Mouse (Mus musculus): ENCODE data around the gene Ccnk. TPM values are rescaled to one million over a fixed set of nuclear protein-coding genes. Genes with fewer than 3 reads are reported as not detected.

Gene Ccnk
- polyA plus RNA-seq, 1 experiment from 2014 or later: 2.0 TPM

DNA sequence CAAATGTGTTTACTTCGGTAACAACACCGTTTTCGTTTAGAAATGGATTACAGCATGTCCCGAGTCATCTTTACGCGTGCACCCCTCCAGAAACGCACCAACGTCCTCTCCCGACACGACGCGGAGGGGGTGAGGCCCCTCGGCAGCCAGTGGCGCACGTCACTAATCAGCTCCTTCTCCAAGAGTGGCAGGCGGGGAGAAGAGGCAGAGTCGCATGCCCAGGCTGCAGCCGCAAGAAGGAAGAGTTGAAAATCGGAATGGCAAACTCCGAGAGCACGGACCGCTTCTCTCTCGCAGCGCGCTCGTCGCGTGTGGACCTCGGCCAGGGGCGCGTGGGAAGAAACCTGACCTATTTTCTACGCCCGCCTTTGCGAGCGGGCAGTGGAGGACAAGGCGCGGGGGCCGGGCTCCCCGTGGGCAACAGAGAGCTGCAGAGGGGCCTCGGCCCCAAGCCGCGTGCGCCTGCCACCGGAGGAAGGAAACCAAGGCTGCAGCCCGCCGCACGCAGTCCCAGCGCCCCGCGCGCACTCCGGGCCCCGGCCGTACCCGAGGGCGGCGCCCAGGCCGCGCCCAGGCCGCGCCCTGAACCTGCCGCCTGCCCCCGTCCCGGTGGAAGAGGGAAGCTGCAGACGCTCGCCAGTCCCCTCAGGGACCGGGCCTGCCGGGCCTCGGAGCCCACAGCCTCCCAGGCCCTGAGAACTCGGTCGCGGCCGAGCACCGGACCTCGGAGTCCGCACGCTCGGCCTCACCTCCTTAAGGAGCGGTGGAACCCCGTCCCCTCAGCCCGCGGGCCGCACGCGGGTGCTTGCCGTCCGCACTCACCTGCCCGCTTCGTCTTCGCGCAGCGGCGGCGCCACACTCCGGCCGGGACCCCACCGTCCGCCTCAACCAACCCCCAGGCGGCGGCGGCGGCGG lies 791 bp upstream of the Ccnk start:
- peak overlapping the region; percentile 78 for H3K4me2 ChIP-seq (ENCODE audit: low read depth, low read length)
- H3K27ac ChIP-seq (ENCODE audit: low read length): peak overlapping the region; percentile 95
- H3K9me3 ChIP-seq (replicated peaks; ENCODE audit: control insufficient read depth, low read length): no peaks in the 10 kb centered on the region
- peaks cover 7% of the 10 kb centered on the region; the same call in 1 of the 2 replicates for H3K36me3 ChIP-seq (ENCODE audit: control insufficient read depth, insufficient read depth)
- peak overlapping the region; percentile 99 for H3K9ac ChIP-seq (ENCODE audit: low read length)
- peak overlapping the region; percentile 98 for H3K4me3 ChIP-seq (ENCODE audit: low read length)
- no peaks in the 10 kb centered on the region for H3K27me3 ChIP-seq (ENCODE audit: control insufficient read depth, insufficient read depth, low read length)
- peak; percentile 14 for ATAC-seq (replicated peaks; ENCODE audit: extremely low read depth, insufficient read depth, low FRiP score)
- WGBS: under 1% methylated on average over 89 of the region's 103 CpGs
- peaks cover 23% of the 10 kb centered on the region for H3K4me1 ChIP-seq (ENCODE audit: control insufficient read depth, insufficient read depth, low read length)

- peak within 1 kb of the TSS; percentile 78 for H3K4me2 ChIP-seq (ENCODE audit: low read depth, low read length)
- no peaks in the 10 kb centered on the region for H3K9me3 ChIP-seq (replicated peaks; ENCODE audit: control insufficient read depth, low read length)
- peak within 1 kb of the TSS; percentile 95 for H3K27ac ChIP-seq (ENCODE audit: low read length)
- peak within 1 kb of the TSS; percentile 98 for H3K4me3 ChIP-seq (ENCODE audit: low read length)
- WGBS: 0% methylated on average over 9 of the region's 9 CpGs
- peak within 1 kb of the TSS; percentile 99 for H3K9ac ChIP-seq (ENCODE audit: low read length)
- no peaks in the 10 kb centered on the region for H3K27me3 ChIP-seq (ENCODE audit: control insufficient read depth, insufficient read depth, low read length)
- H3K4me1 ChIP-seq (ENCODE audit: control insufficient read depth, insufficient read depth, low read length): peaks cover 23% of the 10 kb centered on the region
- no peak for ATAC-seq (replicated peaks; ENCODE audit: extremely low read depth, insufficient read depth, low FRiP score)
- H3K36me3 ChIP-seq (ENCODE audit: control insufficient read depth, insufficient read depth): peaks cover 7% of the 10 kb centered on the region; the same call in 1 of the 2 replicates
These were observed 296 bp upstream of the Ccnk start, which contains the start of gene Setd3 for GRCm38 (mm10) chr12:108179246-108179320. Setd3 (minus strand) TSS chr12:108179314.

DNA sequence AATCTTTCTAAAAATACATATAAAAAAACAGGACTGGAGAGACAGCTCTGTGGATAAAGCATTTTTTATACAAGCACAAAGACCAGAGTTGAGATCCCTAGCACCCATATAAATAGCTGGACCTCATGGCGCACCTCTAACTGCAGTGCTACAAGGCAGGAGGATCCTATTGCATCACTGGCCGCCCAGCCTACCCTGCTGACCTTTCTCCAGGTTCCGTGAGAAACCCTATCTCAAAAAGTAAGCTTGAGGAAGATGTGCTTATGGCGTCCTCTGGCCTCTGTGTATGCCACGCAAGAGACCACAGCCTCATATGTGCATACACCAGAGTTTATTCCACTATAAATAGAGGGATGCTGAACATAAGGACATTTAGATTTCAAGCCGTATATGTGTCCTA lies 2.3 kb downstream of the Ccnk start:
- H3K4me3 ChIP-seq (ENCODE audit: low read length): no peak overlapping the region
- H3K36me3 ChIP-seq (ENCODE audit: control insufficient read depth, insufficient read depth): peaks cover 16% of the 10 kb centered on the region
- H3K4me1 ChIP-seq (ENCODE audit: control insufficient read depth, insufficient read depth, low read length): peaks cover 19% of the 10 kb centered on the region
- no peak overlapping the region for H3K4me2 ChIP-seq (ENCODE audit: low read depth, low read length)
- H3K27me3 ChIP-seq (ENCODE audit: control insufficient read depth, insufficient read depth, low read length): no peaks in the 10 kb centered on the region
- WGBS: 89% methylated on average over 6 of the region's 6 CpGs
- ATAC-seq (replicated peaks; ENCODE audit: extremely low read depth, insufficient read depth, low FRiP score): no peak
- H3K27ac ChIP-seq (ENCODE audit: low read length): no peak overlapping the region
- no peak overlapping the region for H3K9ac ChIP-seq (ENCODE audit: low read length)
- H3K9me3 ChIP-seq (replicated peaks; ENCODE audit: control insufficient read depth, low read length): no peaks in the 10 kb centered on the region

DNA sequence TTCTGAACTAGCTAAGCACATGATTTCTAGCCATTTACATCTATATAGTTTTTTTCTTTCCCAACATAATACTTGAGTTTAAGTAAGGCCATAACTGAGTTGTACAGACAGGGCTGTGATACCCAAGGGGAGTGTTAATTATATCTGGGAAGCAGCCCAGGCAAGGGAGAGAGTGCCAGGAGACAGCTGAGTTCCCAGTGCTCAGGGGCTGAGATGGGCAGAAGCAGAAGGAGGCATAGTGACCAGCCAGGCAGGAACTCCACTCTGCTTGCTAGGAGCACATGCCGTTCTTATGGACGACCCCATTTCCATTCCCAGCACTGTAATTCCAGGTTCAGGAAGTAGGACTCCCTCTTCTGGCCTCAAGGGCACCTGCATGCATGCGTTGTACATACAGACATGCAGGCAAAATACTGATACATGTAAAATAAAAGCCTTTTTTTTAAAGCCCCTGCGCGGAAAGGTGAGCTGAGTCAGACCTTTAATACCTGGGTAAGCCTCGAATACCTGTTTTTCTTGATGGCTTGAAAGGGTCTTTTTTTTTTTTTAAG lies 8.2 kb downstream of the Ccnk start:
- Histone ChIP-seq H3K36me3 (ENCODE audit: control insufficient read depth, insufficient read depth) (peaks cover 55% of the 10 kb centered on the region), H3K27ac (ENCODE audit: low read length) (no peak overlapping the region), H3K9ac (ENCODE audit: low read length) (no peak overlapping the region), H3K27me3 (ENCODE audit: control insufficient read depth, insufficient read depth, low read length) (no peaks in the 10 kb centered on the region), H3K4me2 (ENCODE audit: low read depth, low read length) (no peak overlapping the region), H3K4me1 (ENCODE audit: control insufficient read depth, insufficient read depth, low read length) (no peaks in the 10 kb centered on the region), H3K9me3 (replicated peaks; ENCODE audit: control insufficient read depth, low read length) (no peaks in the 10 kb centered on the region), H3K4me3 (ENCODE audit: low read length) (no peak overlapping the region)
- WGBS: 93% methylated on average over 6 of the region's 6 CpGs
- ATAC-seq (replicated peaks; ENCODE audit: extremely low read depth, insufficient read depth, low FRiP score): no peak

GRCm38 (mm10) chr12:108193878-108194277 lies 14.5 kb downstream of the Ccnk start:
- Histone ChIP-seq H3K4me3 (ENCODE audit: low read length) (no peak overlapping the region), H3K36me3 (ENCODE audit: control insufficient read depth, insufficient read depth) (peaks cover 68% of the 10 kb centered on the region), H3K4me2 (ENCODE audit: low read depth, low read length) (no peak overlapping the region), H3K27ac (ENCODE audit: low read length) (no peak overlapping the region), H3K4me1 (ENCODE audit: control insufficient read depth, insufficient read depth, low read length) (no peaks in the 10 kb centered on the region), H3K9ac (ENCODE audit: low read length) (no peak overlapping the region), H3K9me3 (replicated peaks; ENCODE audit: control insufficient read depth, low read length) (no peaks in the 10 kb centered on the region), H3K27me3 (ENCODE audit: control insufficient read depth, insufficient read depth, low read length) (no peaks in the 10 kb centered on the region)
- no peak for ATAC-seq (replicated peaks; ENCODE audit: extremely low read depth, insufficient read depth, low FRiP score)
- WGBS: 80% methylated on average over 5 of the region's 5 CpGs

GRCm38 (mm10) chr12:108195761-108196160 lies 16.4 kb downstream of the Ccnk start:
- no peak for ATAC-seq (replicated peaks; ENCODE audit: extremely low read depth, insufficient read depth, low FRiP score)
- peaks cover 66% of the 10 kb centered on the region for H3K36me3 ChIP-seq (ENCODE audit: control insufficient read depth, insufficient read depth)
- WGBS: 92% methylated on average over 11 of the region's 11 CpGs
- H3K27ac ChIP-seq (ENCODE audit: low read length): no peak overlapping the region
- no peak overlapping the region for H3K9ac ChIP-seq (ENCODE audit: low read length)
- no peaks in the 10 kb centered on the region for H3K27me3 ChIP-seq (ENCODE audit: control insufficient read depth, insufficient read depth, low read length)
- no peak overlapping the region for H3K4me2 ChIP-seq (ENCODE audit: low read depth, low read length)
- H3K9me3 ChIP-seq (replicated peaks; ENCODE audit: control insufficient read depth, low read length): no peaks in the 10 kb centered on the region
- H3K4me1 ChIP-seq (ENCODE audit: control insufficient read depth, insufficient read depth, low read length): no peaks in the 10 kb centered on the region
- H3K4me3 ChIP-seq (ENCODE audit: low read length): no peak overlapping the region

DNA sequence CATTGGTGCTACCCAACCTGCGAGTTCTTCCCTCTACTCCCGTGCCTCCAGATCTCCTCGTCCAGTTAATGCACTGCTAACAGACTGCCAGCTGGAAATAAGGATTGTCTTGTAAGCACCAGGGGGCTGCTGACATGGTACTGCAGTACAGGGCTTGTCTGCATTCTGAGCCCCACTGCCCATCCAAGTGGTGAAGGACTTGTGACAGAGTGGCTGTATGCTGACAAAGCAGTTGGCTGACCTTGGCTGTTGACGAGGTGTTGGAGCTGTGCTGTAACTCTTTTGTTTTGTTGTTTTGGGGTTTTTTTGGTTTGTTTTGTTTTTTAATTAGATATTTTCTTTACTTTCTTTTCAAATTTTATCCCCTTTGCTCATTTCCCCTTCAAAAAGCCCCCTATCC lies 19.1 kb downstream of the Ccnk start:
- no peak for ATAC-seq (replicated peaks; ENCODE audit: extremely low read depth, insufficient read depth, low FRiP score)
- H3K4me1 ChIP-seq (ENCODE audit: control insufficient read depth, insufficient read depth, low read length): no peaks in the 10 kb centered on the region
- H3K4me2 ChIP-seq (ENCODE audit: low read depth, low read length): no peak overlapping the region
- no peaks in the 10 kb centered on the region for H3K9me3 ChIP-seq (replicated peaks; ENCODE audit: control insufficient read depth, low read length)
- no peak overlapping the region for H3K27ac ChIP-seq (ENCODE audit: low read length)
- no peaks in the 10 kb centered on the region for H3K27me3 ChIP-seq (ENCODE audit: control insufficient read depth, insufficient read depth, low read length)
- WGBS: 78% methylated on average over 4 of the region's 4 CpGs
- H3K36me3 ChIP-seq (ENCODE audit: control insufficient read depth, insufficient read depth): peaks cover 56% of the 10 kb centered on the region
- H3K4me3 ChIP-seq (ENCODE audit: low read length): no peak overlapping the region
- no peak overlapping the region for H3K9ac ChIP-seq (ENCODE audit: low read length)

- H3K9ac ChIP-seq (ENCODE audit: low read length): no peak overlapping the region
- no peak for ATAC-seq (replicated peaks; ENCODE audit: extremely low read depth, insufficient read depth, low FRiP score)
- 88% methylated on average over 1 of the region's 1 CpGs for WGBS
- no peak overlapping the region for H3K4me2 ChIP-seq (ENCODE audit: low read depth, low read length)
- peaks cover 45% of the 10 kb centered on the region for H3K36me3 ChIP-seq (ENCODE audit: control insufficient read depth, insufficient read depth)
- no peaks in the 10 kb centered on the region for H3K9me3 ChIP-seq (replicated peaks; ENCODE audit: control insufficient read depth, low read length)
- H3K27me3 ChIP-seq (ENCODE audit: control insufficient read depth, insufficient read depth, low read length): no peaks in the 10 kb centered on the region
- no peak overlapping the region for H3K4me3 ChIP-seq (ENCODE audit: low read length)
- H3K27ac ChIP-seq (ENCODE audit: low read length): no peak overlapping the region
- no peaks in the 10 kb centered on the region for H3K4me1 ChIP-seq (ENCODE audit: control insufficient read depth, insufficient read depth, low read length)
These were observed 20.7 kb downstream of the Ccnk start for GRCm38 (mm10) chr12:108200094-108200493.

DNA sequence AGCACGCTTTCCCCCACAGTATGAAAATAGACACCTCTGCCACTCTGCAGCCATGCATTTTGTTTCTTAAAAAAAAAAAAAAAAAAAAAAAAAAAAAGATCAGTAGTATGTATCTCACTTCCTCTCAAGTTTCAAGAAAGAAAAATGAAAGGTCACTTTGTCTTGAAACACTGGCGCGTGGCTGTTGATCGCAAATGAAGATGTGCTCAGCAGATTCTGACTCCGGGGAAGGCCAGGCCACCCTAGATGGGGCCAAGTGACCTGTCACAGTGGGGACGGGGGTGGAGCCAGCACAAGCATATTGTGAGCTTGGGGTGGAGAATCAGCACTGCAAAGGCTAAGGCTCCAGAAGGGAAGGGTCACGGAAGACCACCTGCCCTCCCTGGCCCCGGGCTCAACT lies 24.5 kb downstream of the Ccnk start:
- no peaks in the 10 kb centered on the region for H3K9me3 ChIP-seq (replicated peaks; ENCODE audit: control insufficient read depth, low read length)
- H3K36me3 ChIP-seq (ENCODE audit: control insufficient read depth, insufficient read depth): peaks cover 24% of the 10 kb centered on the region
- no peak overlapping the region for H3K27ac ChIP-seq (ENCODE audit: low read length)
- ATAC-seq (replicated peaks; ENCODE audit: extremely low read depth, insufficient read depth, low FRiP score): no peak
- 70% methylated on average over 8 of the region's 8 CpGs for WGBS
- H3K27me3 ChIP-seq (ENCODE audit: control insufficient read depth, insufficient read depth, low read length): no peaks in the 10 kb centered on the region
- H3K4me1 ChIP-seq (ENCODE audit: control insufficient read depth, insufficient read depth, low read length): no peaks in the 10 kb centered on the region
- H3K4me3 ChIP-seq (ENCODE audit: low read length): no peak overlapping the region
- no peak overlapping the region for H3K4me2 ChIP-seq (ENCODE audit: low read depth, low read length)
- H3K9ac ChIP-seq (ENCODE audit: low read length): no peak overlapping the region
